Mouse (Mus musculus): Measurements from ENCODE around the gene Fam216a. TPM values are rescaled to one million over a fixed set of nuclear protein-coding genes. Genes with fewer than 3 reads are reported as not detected.
A peak's percentile ranks its signal among the peaks of the same experiment; 100 is the strongest.

Gene Fam216a
- polyA plus RNA-seq, 1 experiment from 2014 or later: 89.2 TPM

- H3K36me3 ChIP-seq (replicated peaks): peaks cover 88% of the 10 kb centered on the region
- no peak overlapping the region for H3K27ac ChIP-seq (replicated peaks)
- peaks cover 8% of the 10 kb centered on the region for H3K4me1 ChIP-seq
- H3K9me3 ChIP-seq: no peaks in the 10 kb centered on the region
- WGBS: 96% methylated on average over 12 of the region's 12 CpGs
- H3K27me3 ChIP-seq (replicated peaks; ENCODE audit: low read depth, poor library complexity, severe bottlenecking): no peaks in the 10 kb centered on the region
- DNase-seq (ENCODE audit: low spot score): no peak
- no peak overlapping the region for H3K4me3 ChIP-seq
Measured at GRCm38 (mm10) chr5:122378171-122378570, 6.0 kb upstream of the Fam216a start.

- Histone ChIP-seq H3K27ac (replicated peaks) (no peak overlapping the region), H3K9me3 (no peaks in the 10 kb centered on the region), H3K4me3 (no peak overlapping the region), H3K27me3 (replicated peaks; ENCODE audit: low read depth, poor library complexity, severe bottlenecking) (no peaks in the 10 kb centered on the region), H3K36me3 (replicated peaks) (peaks cover 79% of the 10 kb centered on the region), H3K4me1 (peaks cover 12% of the 10 kb centered on the region)
- no peak for DNase-seq (ENCODE audit: low spot score)
- 91% methylated on average over 4 of the region's 4 CpGs for WGBS
Measured at GRCm38 (mm10) chr5:122377101-122377833, 5.1 kb upstream of the Fam216a start.

GRCm38 (mm10) chr5:122372878-122373277, 714 bp upstream of the Fam216a start:
- peak overlapping the region; percentile 80 for H3K4me3 ChIP-seq
- peak overlapping the region; percentile 90 for H3K27ac ChIP-seq (replicated peaks)
- no peaks in the 10 kb centered on the region for H3K9me3 ChIP-seq
- no peak for DNase-seq (ENCODE audit: low spot score)
- 11% methylated on average over 5 of the region's 5 CpGs for WGBS
- H3K27me3 ChIP-seq (replicated peaks; ENCODE audit: low read depth, poor library complexity, severe bottlenecking): no peaks in the 10 kb centered on the region
- peaks cover 17% of the 10 kb centered on the region for H3K4me1 ChIP-seq
- H3K36me3 ChIP-seq (replicated peaks): peaks cover 61% of the 10 kb centered on the region

- Histone ChIP-seq H3K36me3 (replicated peaks) (peaks cover 66% of the 10 kb centered on the region), H3K27me3 (replicated peaks; ENCODE audit: low read depth, poor library complexity, severe bottlenecking) (no peaks in the 10 kb centered on the region), H3K4me3 (peak within 1 kb of the TSS; percentile 80), H3K4me1 (peaks cover 17% of the 10 kb centered on the region), H3K27ac (replicated peaks) (peak within 1 kb of the TSS; percentile 90), H3K9me3 (no peaks in the 10 kb centered on the region)
- DNase-seq (ENCODE audit: low spot score): no peak
- WGBS: under 1% methylated on average over 44 of the region's 46 CpGs
Measured at GRCm38 (mm10) chr5:122371591-122372191, 473 bp downstream of the Fam216a start, which contains the start of gene Gpn3. Gene Gpn3, plus strand, starts transcription at chr5:122371876.

GRCm38 (mm10) chr5:122354492-122355067, 17.6 kb downstream of the Fam216a start:
- WGBS: under 1% methylated on average over 57 of the region's 57 CpGs

GRCm38 (mm10) chr5:122353807-122354491, 18.2 kb downstream of the Fam216a start, which contains the start of the genes Rad9b and Vps29:
Gene Rad9b, minus strand, starts transcription at chr5:122354233.
Gene Vps29, plus strand, starts transcription at chr5:122354369.
- Histone ChIP-seq H3K4me1 (peaks cover 19% of the 10 kb centered on the region), H3K27me3 (replicated peaks; ENCODE audit: low read depth, poor library complexity, severe bottlenecking) (no peaks in the 10 kb centered on the region), H3K9me3 (no peaks in the 10 kb centered on the region), H3K4me3 (peak within 1 kb of the TSS; percentile 99), H3K36me3 (replicated peaks) (peaks cover 9% of the 10 kb centered on the region), H3K27ac (replicated peaks) (peak within 1 kb of the TSS; percentile 90)
- DNase-seq (ENCODE audit: low spot score): peak; percentile 99
- WGBS: 3% methylated on average over 51 of the region's 51 CpGs

More at GRCm38 (mm10) chr5:122354492-122355067, 17.6 kb downstream of the Fam216a start:
- no peaks in the 10 kb centered on the region for H3K27me3 ChIP-seq (replicated peaks; ENCODE audit: low read depth, poor library complexity, severe bottlenecking)
- no peak for DNase-seq (ENCODE audit: low spot score)
- H3K27ac ChIP-seq (replicated peaks): peak overlapping the region; percentile 87
- H3K9me3 ChIP-seq: no peaks in the 10 kb centered on the region
- H3K4me3 ChIP-seq: peak overlapping the region; percentile 99
- H3K36me3 ChIP-seq (replicated peaks): peaks cover 15% of the 10 kb centered on the region
- H3K4me1 ChIP-seq: peaks cover 19% of the 10 kb centered on the region

- DNase-seq (ENCODE audit: low spot score): no peak
- Histone ChIP-seq H3K36me3 (replicated peaks) (no peaks in the 10 kb centered on the region), H3K27me3 (replicated peaks; ENCODE audit: low read depth, poor library complexity, severe bottlenecking) (no peaks in the 10 kb centered on the region), H3K27ac (replicated peaks) (no peak overlapping the region), H3K4me3 (no peak overlapping the region), H3K9me3 (no peaks in the 10 kb centered on the region), H3K4me1 (no peaks in the 10 kb centered on the region)
- 79% methylated on average over 4 of the region's 4 CpGs for WGBS
Measured at GRCm38 (mm10) chr5:122345777-122346176, 26.4 kb downstream of the Fam216a start.

- DNase-seq (ENCODE audit: low spot score): peak; percentile 83
- Histone ChIP-seq H3K27ac (replicated peaks) (no peak overlapping the region), H3K9me3 (no peaks in the 10 kb centered on the region), H3K4me1 (no peaks in the 10 kb centered on the region), H3K4me3 (no peak overlapping the region), H3K27me3 (replicated peaks; ENCODE audit: low read depth, poor library complexity, severe bottlenecking) (no peaks in the 10 kb centered on the region), H3K36me3 (replicated peaks) (no peaks in the 10 kb centered on the region; the same call in 1 of the 2 replicates)
- WGBS: 10% methylated on average over 5 of the region's 5 CpGs
Measured at GRCm38 (mm10) chr5:122344260-122344659, 27.9 kb downstream of the Fam216a start.

- no peaks in the 10 kb centered on the region for H3K9me3 ChIP-seq
- WGBS: 59% methylated on average over 7 of the region's 7 CpGs
- no peaks in the 10 kb centered on the region for H3K4me1 ChIP-seq
- H3K27me3 ChIP-seq (replicated peaks; ENCODE audit: low read depth, poor library complexity, severe bottlenecking): no peaks in the 10 kb centered on the region
- H3K27ac ChIP-seq (replicated peaks): no peak overlapping the region
- no peaks in the 10 kb centered on the region; the same call in 1 of the 2 replicates for H3K36me3 ChIP-seq (replicated peaks)
- no peak overlapping the region for H3K4me3 ChIP-seq
- DNase-seq (ENCODE audit: low spot score): no peak
Measured at GRCm38 (mm10) chr5:122343768-122344167, 28.4 kb downstream of the Fam216a start.

- Histone ChIP-seq H3K4me1 (no peaks in the 10 kb centered on the region), H3K9me3 (no peaks in the 10 kb centered on the region), H3K27ac (replicated peaks) (no peak overlapping the region), H3K36me3 (replicated peaks) (no peaks in the 10 kb centered on the region; the same call in 1 of the 2 replicates), H3K27me3 (replicated peaks; ENCODE audit: low read depth, poor library complexity, severe bottlenecking) (no peaks in the 10 kb centered on the region), H3K4me3 (no peak overlapping the region)
- no peak for DNase-seq (ENCODE audit: low spot score)
- WGBS: 79% methylated on average over 1 of the region's 1 CpGs
Measured at GRCm38 (mm10) chr5:122342874-122343273, 29.3 kb downstream of the Fam216a start.

GRCm38 (mm10) chr5:122336554-122337294, 35.4 kb downstream of the Fam216a start:
- no peaks in the 10 kb centered on the region for H3K27me3 ChIP-seq (replicated peaks; ENCODE audit: low read depth, poor library complexity, severe bottlenecking)
- H3K9me3 ChIP-seq: no peaks in the 10 kb centered on the region
- 92% methylated on average over 7 of the region's 7 CpGs for WGBS

GRCm38 (mm10) chr5:122334682-122335081, 37.5 kb downstream of the Fam216a start:
- H3K4me3 ChIP-seq: no peak overlapping the region
- no peak overlapping the region for H3K27ac ChIP-seq (replicated peaks)
- no peaks in the 10 kb centered on the region for H3K9me3 ChIP-seq
- H3K4me1 ChIP-seq: no peaks in the 10 kb centered on the region
- 75% methylated on average over 3 of the region's 3 CpGs for WGBS
- H3K36me3 ChIP-seq (replicated peaks): no peaks in the 10 kb centered on the region
- H3K27me3 ChIP-seq (replicated peaks; ENCODE audit: low read depth, poor library complexity, severe bottlenecking): no peaks in the 10 kb centered on the region
- DNase-seq (ENCODE audit: low spot score): no peak

More at GRCm38 (mm10) chr5:122336554-122337294, 35.4 kb downstream of the Fam216a start:
- no peak for DNase-seq (ENCODE audit: low spot score)
- Histone ChIP-seq H3K4me1 (no peaks in the 10 kb centered on the region), H3K4me3 (no peak overlapping the region), H3K27ac (replicated peaks) (no peak overlapping the region), H3K36me3 (replicated peaks) (no peaks in the 10 kb centered on the region; the same call in 1 of the 2 replicates)

All from embryonic facial prominence, embryonic 10.5 days (tissue).